Mouse (Mus musculus) embryonic facial prominence, embryonic 12.5 days (tissue): ENCODE results near the gene Msantd2. TPM values are rescaled to one million over a fixed set of nuclear protein-coding genes. Genes with fewer than 3 reads are reported as not detected.

Source experiments
- ATAC-seq: fragments of 200-750 bp; cut with Nextera tagmentation; 2 replicates; pipeline ENCODE4 v1.8.0; 2017; ENCODE audit not compliant: insufficient number of reproducible peaks, insufficient read depth, low FRiP score, low TSS enrichment
- H3K27ac ChIP-seq: fragments of 300-500 bp; sonication (generic); 2 replicates; pipeline ENCODE4 v1.5.1; 2016; ENCODE audit warnings: mild to moderate bottlenecking
- H3K27me3 ChIP-seq: fragments of 300-500 bp; sonication (generic); 2 replicates; pipeline ENCODE4 v1.6.1; 2016; ENCODE audit warnings: mild to moderate bottlenecking, moderate library complexity
- H3K36me3 ChIP-seq: fragments of 300-500 bp; sonication (generic); 2 replicates; pipeline ENCODE4 v1.6.1; 2016; ENCODE audit warnings: mild to moderate bottlenecking
- H3K4me1 ChIP-seq: fragments of 300-500 bp; sonication (generic); 2 replicates; pipeline ENCODE4 v1.6.1; 2016
- H3K4me2 ChIP-seq: fragments of 300-500 bp; sonication (generic); replicated peaks from 2 replicates; pipeline ENCODE4 v1.6.1; 2016; ENCODE audit warnings: mild to moderate bottlenecking, moderate library complexity
- H3K4me3 ChIP-seq: fragments of 300-500 bp; sonication (generic); 2 replicates; pipeline ENCODE4 v1.5.1; 2016; ENCODE audit warnings: mild to moderate bottlenecking
- H3K9ac ChIP-seq: fragments of 300-500 bp; sonication (generic); 2 replicates; pipeline ENCODE4 v1.6.1; 2016; ENCODE audit warnings: mild to moderate bottlenecking, moderate library complexity
- H3K9me3 ChIP-seq: fragments of 300-500 bp; sonication (generic); 2 replicates; pipeline ENCODE4 v1.6.1; 2016; ENCODE audit warnings: mild to moderate bottlenecking, moderate library complexity
- WGBS: fragments of 180-500 bp; shearing (Covaris S2); methylation state at CpG from one replicate; pipeline ENCODE4 v1.1.7; 2016; 5-methylcytosine and 5-hydroxymethylcytosine counted together
- polyA plus RNA-seq: library from polyadenylated mRNA; unstranded; fragments of >200 nt; fragmentation: Nextera tagmentation; extraction: Ambion mirVana; gene quantifications from 2 replicates; pipeline ENCODE4 v1.2.1, GENCODE M21; 2016

Msantd2 gene
- polyA plus RNA-seq, 1 experiment from 2014 or later: 44.7 TPM

DNA sequence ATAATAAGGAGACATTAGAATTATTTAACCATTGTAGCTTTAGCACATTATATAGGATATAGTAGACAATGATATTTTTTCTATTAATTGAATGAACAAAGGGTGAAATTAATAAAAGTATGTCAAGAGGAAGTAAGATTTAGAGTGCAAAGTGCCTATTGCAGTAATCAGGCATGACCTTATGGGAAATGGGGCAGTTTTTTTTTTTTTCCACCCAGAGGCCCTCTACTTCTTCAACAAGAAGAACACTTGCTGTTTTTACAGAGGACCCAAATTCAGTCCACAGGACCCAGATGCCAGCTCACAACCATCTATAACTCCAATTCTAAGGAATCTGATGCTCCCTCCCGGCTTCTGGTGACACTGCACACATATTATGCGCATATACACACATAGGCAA, 71.5 kb downstream of the Msantd2 start:
- Histone ChIP-seq H3K27ac (no peak overlapping the region), H3K27me3 (0 out of 2 replicates have a peak, but pooled peaks cover 4% of the 10 kb centered on the region), H3K4me3 (no peak overlapping the region), H3K36me3 (no peaks in the 10 kb centered on the region), H3K4me1 (no peaks in the 10 kb centered on the region), H3K4me2 (no peak overlapping the region), H3K9me3 (no peaks in the 10 kb centered on the region), H3K9ac (no peak overlapping the region)
- WGBS: 78% methylated on average over 2 of the region's 2 CpGs
- no peak for ATAC-seq

DNA sequence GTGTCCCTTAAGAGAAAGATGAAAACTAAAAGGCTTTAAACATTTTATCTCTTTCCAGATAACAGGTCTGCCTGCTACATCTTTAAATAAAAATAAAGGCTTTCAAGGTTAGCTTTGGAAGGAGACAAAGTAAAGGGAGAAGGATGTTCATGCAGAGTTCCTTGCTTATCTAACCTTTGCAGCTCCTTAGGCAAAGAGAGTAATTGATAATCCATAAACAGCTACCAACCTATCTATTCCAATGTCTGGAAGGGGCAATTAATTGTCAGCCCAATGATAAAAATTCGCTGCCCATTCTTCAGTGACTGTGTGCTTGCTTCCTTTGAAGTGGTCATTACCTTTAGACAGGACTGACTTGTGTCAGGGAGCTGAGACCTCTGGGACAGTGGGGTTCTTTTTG, 74.7 kb downstream of the Msantd2 start:
- H3K27ac ChIP-seq: no peak overlapping the region
- no peaks in the 10 kb centered on the region; the same call in 1 of the 2 replicates for H3K27me3 ChIP-seq
- 67% methylated on average over 1 of the region's 1 CpGs for WGBS
- no peak overlapping the region for H3K4me3 ChIP-seq
- no peak for ATAC-seq
- H3K9me3 ChIP-seq: no peaks in the 10 kb centered on the region
- H3K4me2 ChIP-seq: no peak overlapping the region
- no peaks in the 10 kb centered on the region for H3K36me3 ChIP-seq
- peaks cover 7% of the 10 kb centered on the region; the same call in 1 of the 2 replicates for H3K4me1 ChIP-seq
- no peak overlapping the region for H3K9ac ChIP-seq

DNA sequence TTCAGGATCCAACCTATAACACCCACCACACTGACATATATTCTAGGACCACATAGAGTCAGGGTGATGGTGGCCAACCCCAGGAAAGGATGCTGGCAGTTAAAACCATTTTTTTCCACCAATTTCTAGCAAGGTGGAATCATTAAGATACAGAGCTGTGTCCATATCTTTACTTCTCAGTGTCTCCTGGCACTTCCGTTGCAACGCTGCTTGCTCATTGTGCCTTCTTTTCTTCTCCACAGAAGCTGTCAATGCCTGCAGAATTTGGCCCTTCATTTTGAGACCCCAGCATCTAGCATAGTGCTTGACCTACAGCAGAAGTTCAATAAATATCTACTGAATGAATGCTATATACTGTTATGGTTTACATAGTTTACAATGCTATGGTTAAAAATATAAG, 77.9 kb downstream of the Msantd2 start:
- no peak for ATAC-seq
- no peaks in the 10 kb centered on the region; the same call in 1 of the 2 replicates for H3K27me3 ChIP-seq
- no peak overlapping the region for H3K4me2 ChIP-seq
- no peak overlapping the region for H3K27ac ChIP-seq
- peaks cover 7% of the 10 kb centered on the region; the same call in 1 of the 2 replicates for H3K4me1 ChIP-seq
- 95% methylated on average over 2 of the region's 2 CpGs for WGBS
- no peaks in the 10 kb centered on the region for H3K9me3 ChIP-seq
- no peaks in the 10 kb centered on the region for H3K36me3 ChIP-seq
- H3K9ac ChIP-seq: no peak overlapping the region
- H3K4me3 ChIP-seq: no peak overlapping the region

DNA sequence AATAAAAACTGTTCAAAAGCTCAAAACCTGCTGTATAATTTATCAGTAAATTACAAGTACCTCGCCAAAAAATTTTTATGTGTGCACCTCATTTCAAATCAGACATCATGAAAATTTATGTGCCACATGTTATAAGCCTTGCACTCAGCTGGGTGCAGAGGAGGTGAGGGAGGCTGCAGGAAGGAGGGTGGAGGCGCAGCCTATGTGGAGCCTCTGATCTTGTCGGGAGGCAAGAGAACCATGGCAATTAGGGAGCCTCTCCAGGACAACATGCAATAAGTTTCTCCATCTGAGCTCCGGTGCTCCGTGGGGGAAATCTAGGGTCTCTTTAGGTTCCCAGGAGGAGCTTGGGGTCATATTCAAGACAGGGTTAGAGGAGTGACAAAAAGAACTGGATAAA, 78.3 kb downstream of the Msantd2 start:
- H3K27ac ChIP-seq: no peak overlapping the region
- ATAC-seq: no peak
- 57% methylated on average over 5 of the region's 5 CpGs for WGBS

DNA sequence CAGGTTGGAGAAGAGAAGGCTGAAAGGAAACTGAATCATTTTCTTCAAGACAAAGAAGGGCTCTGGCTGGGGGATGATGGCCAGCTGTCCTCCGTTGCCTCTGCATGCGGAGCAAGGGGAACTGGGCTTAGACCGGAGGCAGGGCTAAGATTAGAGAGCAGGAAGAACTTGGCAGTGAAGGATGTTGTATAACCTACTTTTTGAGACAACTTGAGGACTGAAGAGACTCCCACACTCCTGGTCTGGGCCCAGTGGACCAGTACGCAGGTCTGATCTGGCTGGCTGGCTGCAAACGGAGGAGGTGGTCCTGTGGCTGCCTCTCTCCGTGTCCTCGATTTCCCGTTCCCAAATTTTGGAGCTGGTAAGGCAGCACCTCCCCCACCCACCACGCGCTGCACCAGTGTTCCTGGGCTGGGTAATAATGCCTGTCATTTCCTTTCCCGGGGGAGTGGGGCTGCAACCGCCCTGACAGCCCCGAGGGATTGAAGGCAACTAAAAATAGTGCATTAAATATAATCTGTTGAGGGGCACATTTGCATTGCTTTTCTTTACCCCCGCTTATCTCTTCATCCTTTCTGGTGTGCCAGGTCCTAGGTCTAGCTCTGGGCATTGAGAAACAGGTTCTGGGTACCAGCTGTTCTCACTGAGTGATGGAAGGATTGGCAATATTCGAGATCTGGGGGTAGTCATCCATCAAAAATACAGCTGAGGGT, 78.9 kb downstream of the Msantd2 start:
- Histone ChIP-seq H3K9me3 (no peaks in the 10 kb centered on the region), H3K4me2 (no peak overlapping the region), H3K9ac (no peak overlapping the region), H3K4me1 (peaks cover 7% of the 10 kb centered on the region; the same call in 1 of the 2 replicates), H3K27me3 (no peaks in the 10 kb centered on the region; the same call in 1 of the 2 replicates), H3K4me3 (no peak overlapping the region), H3K36me3 (no peaks in the 10 kb centered on the region), H3K27ac (no peak overlapping the region)
- WGBS: 31% methylated on average over 15 of the region's 15 CpGs
- no peak for ATAC-seq

More for the DNA sequence above, 78.3 kb downstream of the Msantd2 start:
- H3K9ac ChIP-seq: no peak overlapping the region
- H3K4me3 ChIP-seq: no peak overlapping the region
- no peaks in the 10 kb centered on the region for H3K9me3 ChIP-seq
- H3K4me1 ChIP-seq: peaks cover 7% of the 10 kb centered on the region; the same call in 1 of the 2 replicates
- H3K27me3 ChIP-seq: no peaks in the 10 kb centered on the region; the same call in 1 of the 2 replicates
- H3K36me3 ChIP-seq: no peaks in the 10 kb centered on the region
- H3K4me2 ChIP-seq: no peak overlapping the region

DNA sequence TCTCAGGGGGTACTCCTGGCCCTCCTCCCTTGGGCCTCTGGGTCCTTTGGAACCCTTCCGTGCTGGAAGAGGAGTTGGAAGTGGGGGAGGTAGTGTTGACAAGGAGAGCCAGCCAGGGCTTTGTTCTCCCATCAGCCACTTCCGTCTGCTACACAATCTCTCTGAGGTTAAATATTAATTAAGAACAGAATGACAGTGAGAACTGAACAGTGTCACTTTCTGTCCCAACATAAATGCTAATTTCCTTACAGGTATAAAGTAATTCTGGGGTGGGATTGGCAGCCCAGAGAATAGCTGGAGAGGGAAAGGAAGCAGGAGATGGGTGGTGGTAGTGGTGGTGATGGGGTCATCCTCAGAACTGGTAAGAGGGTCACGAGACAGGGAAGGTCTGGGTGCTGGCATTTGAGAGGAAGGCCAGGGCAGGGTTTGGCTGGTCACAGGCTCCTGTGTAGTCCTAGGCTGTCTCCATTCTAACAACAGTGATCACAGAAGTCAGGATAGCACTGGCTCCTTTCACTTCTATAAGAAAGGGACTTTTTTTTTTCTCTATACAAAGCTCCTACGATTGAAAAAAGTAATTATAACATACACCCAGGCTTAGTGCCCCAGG, 79.6 kb downstream of the Msantd2 start:
- Histone ChIP-seq H3K4me2 (no peak overlapping the region), H3K9me3 (no peaks in the 10 kb centered on the region), H3K4me3 (no peak overlapping the region), H3K36me3 (no peaks in the 10 kb centered on the region), H3K27me3 (no peaks in the 10 kb centered on the region; the same call in 1 of the 2 replicates), H3K27ac (no peak overlapping the region), H3K4me1 (peaks cover 7% of the 10 kb centered on the region; the same call in 1 of the 2 replicates), H3K9ac (no peak overlapping the region)
- ATAC-seq: no peak
- 39% methylated on average over 4 of the region's 4 CpGs for WGBS

DNA sequence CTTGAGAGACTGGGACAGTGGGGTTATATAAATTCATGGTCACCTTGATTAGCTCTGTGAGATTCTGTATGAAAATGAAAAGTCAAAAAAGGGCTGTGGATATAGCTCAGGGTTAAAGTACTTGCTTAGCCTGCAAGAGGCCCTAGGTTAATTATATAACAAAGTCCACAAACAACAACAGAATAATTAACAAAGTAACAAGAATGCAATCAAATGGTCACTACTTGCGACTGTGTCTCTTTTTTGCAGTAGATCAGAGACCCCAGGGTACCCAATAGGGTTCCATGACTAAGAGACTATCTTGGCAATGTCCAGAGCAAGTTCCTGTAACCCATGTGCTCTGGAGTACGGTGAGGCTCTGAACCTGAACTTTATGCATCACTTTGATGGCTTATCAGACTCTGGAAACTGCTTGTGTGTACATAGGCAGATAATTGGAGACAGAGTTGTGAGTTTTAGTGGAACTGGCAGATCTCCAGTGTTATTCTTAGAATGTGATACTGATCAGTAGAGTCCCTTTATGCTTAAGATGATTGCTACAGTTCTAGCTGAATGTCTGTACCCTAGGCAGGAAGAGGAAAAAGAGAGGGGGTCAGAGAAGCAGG, 80.2 kb downstream of the Msantd2 start:
- Histone ChIP-seq H3K9ac (no peak overlapping the region), H3K4me2 (no peak overlapping the region), H3K4me3 (no peak overlapping the region), H3K27ac (no peak overlapping the region), H3K4me1 (peaks cover 7% of the 10 kb centered on the region; the same call in 1 of the 2 replicates), H3K27me3 (no peaks in the 10 kb centered on the region; the same call in 1 of the 2 replicates), H3K36me3 (no peaks in the 10 kb centered on the region), H3K9me3 (no peaks in the 10 kb centered on the region)
- 68% methylated on average over 2 of the region's 2 CpGs for WGBS
- ATAC-seq: no peak

DNA sequence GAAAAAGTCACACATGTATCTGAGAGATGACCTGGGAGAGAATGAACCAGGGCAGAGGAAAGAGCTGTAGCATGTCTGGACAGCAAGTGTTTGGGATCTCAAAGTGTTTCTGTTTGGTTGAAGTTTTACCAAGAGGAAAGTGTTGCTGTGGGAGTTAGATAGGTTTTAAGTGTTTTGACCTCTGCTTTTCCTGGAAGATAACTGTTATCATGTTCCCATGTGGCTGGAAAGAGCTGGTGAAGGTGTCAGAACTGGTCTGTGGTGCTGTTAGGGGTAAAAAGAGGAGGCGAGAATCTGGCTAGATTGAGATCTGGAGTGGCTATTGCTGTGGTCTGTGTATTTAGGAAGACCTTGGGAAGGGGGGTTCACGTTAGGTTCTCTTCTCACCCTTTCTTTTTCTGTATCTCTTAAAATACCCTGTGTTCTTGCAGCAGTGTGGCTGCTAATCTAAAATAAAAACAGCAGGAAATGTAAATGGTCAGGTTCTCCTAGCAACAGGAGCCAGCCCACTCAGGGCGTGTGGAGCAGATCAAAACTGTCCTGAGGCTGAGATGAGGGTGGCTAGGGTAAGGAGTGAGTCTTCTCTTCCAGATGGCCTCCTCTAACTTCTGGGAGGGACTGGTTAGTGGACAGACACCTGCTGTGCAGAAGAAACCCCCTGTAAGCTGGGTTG, 83.2 kb downstream of the Msantd2 start:
- H3K4me1 ChIP-seq: peaks cover 11% of the 10 kb centered on the region; the same call in 1 of the 2 replicates
- no peak overlapping the region for H3K27ac ChIP-seq
- 50% methylated on average over 3 of the region's 3 CpGs for WGBS
- H3K27me3 ChIP-seq: peaks cover 3% of the 10 kb centered on the region; the same call in 1 of the 2 replicates
- no peaks in the 10 kb centered on the region for H3K9me3 ChIP-seq
- H3K9ac ChIP-seq: no peak overlapping the region
- no peak overlapping the region for H3K4me2 ChIP-seq
- no peak overlapping the region for H3K4me3 ChIP-seq
- no peak for ATAC-seq
- no peaks in the 10 kb centered on the region for H3K36me3 ChIP-seq

Other genes starting within 250 kb of the Msantd2 start
- gene Slc37a2, start 233.6 kb upstream of the Msantd2 start, polyA plus RNA-seq: 1.7 and 2.0 TPM in 2 replicates
- 8.3 and 8.4 TPM in 2 replicates for gene Ccdc15, start 140.9 kb upstream of the Msantd2 start, polyA plus RNA-seq
- 0.10 TPM in 1 of 2 replicates, not detected in the other for gene Hepacam, start 122.0 kb upstream of the Msantd2 start, polyA plus RNA-seq
- gene Robo4, start 87.4 kb upstream of the Msantd2 start, polyA plus RNA-seq: 7.7 and 8.9 TPM in 2 replicates
- 2.7 TPM in 2 replicates for gene Robo3, start 56.1 kb upstream of the Msantd2 start, polyA plus RNA-seq
- gene Esam, start 38.8 kb downstream of the Msantd2 start, polyA plus RNA-seq: 34.0 and 38.3 TPM in 2 replicates
- 1.0 and 1.1 TPM in 2 replicates for gene Vsig2, start 49.9 kb downstream of the Msantd2 start, polyA plus RNA-seq
- gene Nrgn, start 63.6 kb downstream of the Msantd2 start, polyA plus RNA-seq: 6.7 and 6.9 TPM in 2 replicates
- 7.3 and 7.8 TPM in 2 replicates for gene Siae, start 66.4 kb downstream of the Msantd2 start, polyA plus RNA-seq
- gene Spa17, start 124.4 kb downstream of the Msantd2 start, polyA plus RNA-seq: 8.3 and 10.0 TPM in 2 replicates
- gene Tbrg1, start 168.0 kb downstream of the Msantd2 start, polyA plus RNA-seq: 154 and 157 TPM in 2 replicates
- 2.4 and 2.6 TPM in 2 replicates for gene Panx3, start 179.9 kb downstream of the Msantd2 start, polyA plus RNA-seq
- gene Olfr160, start 226.9 kb downstream of the Msantd2 start, polyA plus RNA-seq: not detected in 2 replicates